Mouse (Mus musculus) hindbrain, embryonic 15.5 days (tissue): ENCODE results near the gene Zfp451. TPM values are rescaled to one million over a fixed set of nuclear protein-coding genes. Genes with fewer than 3 reads are reported as not detected.
"Not testable (repeated sequence)": the region's sequence is repeated elsewhere in the genome, so short reads cannot be mapped to it uniquely, and the experiment has no call there.

Experiments
- ATAC-seq: fragments of 200-750 bp; cut with Nextera tagmentation; 2 replicates; pipeline ENCODE4 v1.8.0; 2017; ENCODE audit warnings: low read depth, moderate number of reproducible peaks, moderate TSS enrichment; ENCODE audit not compliant: low FRiP score
- H3K27ac ChIP-seq: fragments of 300-500 bp; sonication (generic); replicated peaks from 2 replicates; pipeline ENCODE4 v1.5.1; 2015; ENCODE audit warnings: mild to moderate bottlenecking, inconsistent platforms
- H3K27me3 ChIP-seq: fragments of 300-500 bp; sonication (generic); 2 replicates; pipeline ENCODE4 v1.6.1; 2015; ENCODE audit warnings: control low read depth, inconsistent platforms
- H3K36me3 ChIP-seq: fragments of 300-500 bp; sonication (generic); 2 replicates; pipeline ENCODE4 v1.6.1; 2015; ENCODE audit warnings: control low read depth, inconsistent platforms
- H3K4me1 ChIP-seq: fragments of 300-500 bp; sonication (generic); replicated peaks from 2 replicates; pipeline ENCODE4 v1.6.1; 2015; ENCODE audit warnings: control low read depth, inconsistent platforms
- H3K4me2 ChIP-seq: fragments of 300-500 bp; sonication (generic); 2 replicates; pipeline ENCODE4 v1.6.1; 2015; ENCODE audit warnings: moderate library complexity, mild to moderate bottlenecking, inconsistent platforms
- H3K4me3 ChIP-seq: fragments of 300-500 bp; sonication (generic); 2 replicates; pipeline ENCODE4 v1.5.1; 2015; ENCODE audit warnings: mild to moderate bottlenecking, inconsistent platforms
- H3K9ac ChIP-seq: fragments of 300-500 bp; sonication (generic); 2 replicates; pipeline ENCODE4 v1.6.1; 2015; ENCODE audit warnings: inconsistent platforms
- H3K9me3 ChIP-seq: fragments of 300-500 bp; sonication (generic); 2 replicates; pipeline ENCODE4 v1.6.1; 2016; ENCODE audit warnings: control low read depth, inconsistent platforms
- WGBS: fragments of 180-500 bp; shearing (Covaris S2); methylation state at CpG from one replicate; pipeline ENCODE4 v1.1.7; 2015; 5-methylcytosine and 5-hydroxymethylcytosine counted together
- polyA plus RNA-seq: library from polyadenylated mRNA; unstranded; fragments of >200 nt; fragmentation: Nextera tagmentation; extraction: Ambion mirVana; gene quantifications from 2 replicates; pipeline ENCODE4 v1.2.1, GENCODE M21; 2015

Zfp451 gene
- polyA plus RNA-seq, 1 experiment from 2014 or later = 37.7 TPM

GRCm38 (mm10) chr1:33756258-33757032 is 58.0 kb downstream of the Zfp451 start:
- no peaks in the 10 kb centered on the region for H3K27me3 ChIP-seq
- peak overlapping the region; percentile 94 for H3K4me2 ChIP-seq
- H3K27ac ChIP-seq = no peak overlapping the region
- H3K4me3 ChIP-seq = peak overlapping the region; percentile 83
- H3K9me3 ChIP-seq = no peaks in the 10 kb centered on the region
- peaks cover 20% of the 10 kb centered on the region for H3K4me1 ChIP-seq
- H3K36me3 ChIP-seq = 0 out of 2 replicates have a peak, but pooled peaks cover 8% of the 10 kb centered on the region
- peak overlapping the region; percentile 6; the same call in 1 of the 2 replicates for H3K9ac ChIP-seq
- no peak for ATAC-seq
- WGBS = 34% methylated on average over 18 of the region's 18 CpGs

- H3K27ac ChIP-seq = no peak overlapping the region
- WGBS = 79% methylated on average over 7 of the region's 7 CpGs
- H3K4me1 ChIP-seq = peaks cover 20% of the 10 kb centered on the region
- H3K36me3 ChIP-seq = 0 out of 2 replicates have a peak, but pooled peaks cover 4% of the 10 kb centered on the region
- H3K9me3 ChIP-seq = no peaks in the 10 kb centered on the region
- no peak overlapping the region for H3K9ac ChIP-seq
- no peak for ATAC-seq
- no peak overlapping the region for H3K4me2 ChIP-seq
- no peak overlapping the region for H3K4me3 ChIP-seq
- H3K27me3 ChIP-seq = no peaks in the 10 kb centered on the region
Observed at GRCm38 (mm10) chr1:33755799-33756198, 58.6 kb downstream of the Zfp451 start.

GRCm38 (mm10) chr1:33754965-33755735 is 59.2 kb downstream of the Zfp451 start:
- 0 out of 2 replicates have a peak, but pooled peaks cover under 1% of the 10 kb centered on the region for H3K36me3 ChIP-seq
- no peak for ATAC-seq
- H3K9ac ChIP-seq = no peak overlapping the region
- 76% methylated on average over 21 of the region's 21 CpGs for WGBS
- no peaks in the 10 kb centered on the region for H3K9me3 ChIP-seq
- no peak overlapping the region for H3K4me3 ChIP-seq
- no peaks in the 10 kb centered on the region for H3K27me3 ChIP-seq
- peaks cover 20% of the 10 kb centered on the region for H3K4me1 ChIP-seq
- H3K27ac ChIP-seq = no peak overlapping the region
- H3K4me2 ChIP-seq = no peak overlapping the region

GRCm38 (mm10) chr1:33754089-33754488 is 60.3 kb downstream of the Zfp451 start:
- 86% methylated on average over 17 of the region's 17 CpGs for WGBS
- Histone ChIP-seq H3K4me2 (no peak overlapping the region), H3K36me3 (no peaks in the 10 kb centered on the region), H3K27ac (no peak overlapping the region), H3K4me1 (peaks cover 20% of the 10 kb centered on the region), H3K9me3 (no peaks in the 10 kb centered on the region), H3K4me3 (no peak overlapping the region), H3K27me3 (no peaks in the 10 kb centered on the region), H3K9ac (no peak overlapping the region)
- ATAC-seq = no peak

- Histone ChIP-seq H3K4me1 (peaks cover 6% of the 10 kb centered on the region), H3K4me2 (no peak overlapping the region), H3K9ac (no peak overlapping the region), H3K36me3 (no peaks in the 10 kb centered on the region), H3K9me3 (no peaks in the 10 kb centered on the region), H3K27ac (no peak overlapping the region), H3K27me3 (no peaks in the 10 kb centered on the region), H3K4me3 (no peak overlapping the region)
- 60% methylated on average over 10 of the region's 10 CpGs for WGBS
- ATAC-seq = peak; percentile 63; the same call in 1 of the 2 replicates
Observed at GRCm38 (mm10) chr1:33751283-33751682, 63.1 kb downstream of the Zfp451 start.

GRCm38 (mm10) chr1:33749709-33750108 is 64.7 kb downstream of the Zfp451 start:
- 94% methylated on average over 3 of the region's 4 CpGs for WGBS
- not testable (repeated sequence) for H3K9ac ChIP-seq, H3K36me3 ChIP-seq, H3K27ac ChIP-seq, H3K27me3 ChIP-seq, H3K4me2 ChIP-seq, H3K4me1 ChIP-seq, ATAC-seq, H3K9me3 ChIP-seq, H3K4me3 ChIP-seq

GRCm38 (mm10) chr1:33749109-33749508 is 65.3 kb downstream of the Zfp451 start:
- ATAC-seq = no peak
- Histone ChIP-seq H3K36me3 (no peaks in the 10 kb centered on the region), H3K4me2 (no peak overlapping the region), H3K9ac (no peak overlapping the region), H3K27me3 (no peaks in the 10 kb centered on the region), H3K27ac (no peak overlapping the region), H3K4me1 (no peaks in the 10 kb centered on the region), H3K4me3 (no peak overlapping the region), H3K9me3 (no peaks in the 10 kb centered on the region)
- 97% methylated on average over 11 of the region's 11 CpGs for WGBS

GRCm38 (mm10) chr1:33745901-33746300 is 68.5 kb downstream of the Zfp451 start:
- H3K27me3 ChIP-seq = no peaks in the 10 kb centered on the region
- H3K36me3 ChIP-seq = peaks cover 8% of the 10 kb centered on the region
- peak; percentile 52; the same call in 1 of the 2 replicates for ATAC-seq
- no peak overlapping the region for H3K4me2 ChIP-seq
- no peak overlapping the region for H3K27ac ChIP-seq
- H3K9ac ChIP-seq = no peak overlapping the region
- WGBS = 98% methylated on average over 4 of the region's 4 CpGs
- no peaks in the 10 kb centered on the region for H3K4me1 ChIP-seq
- H3K9me3 ChIP-seq = no peaks in the 10 kb centered on the region
- no peak overlapping the region for H3K4me3 ChIP-seq

- peaks cover 16% of the 10 kb centered on the region for H3K36me3 ChIP-seq
- not testable (repeated sequence) for H3K4me1 ChIP-seq, H3K9me3 ChIP-seq, H3K9ac ChIP-seq, ATAC-seq, H3K4me2 ChIP-seq, H3K27me3 ChIP-seq, H3K4me3 ChIP-seq, H3K27ac ChIP-seq
- 97% methylated on average over 9 of the region's 9 CpGs for WGBS
Observed at GRCm38 (mm10) chr1:33744815-33745214, 69.6 kb downstream of the Zfp451 start.

- WGBS = 18% methylated on average over 8 of the region's 8 CpGs
- Histone ChIP-seq H3K4me2 (no peak overlapping the region), H3K9me3 (no peaks in the 10 kb centered on the region), H3K36me3 (peaks cover 20% of the 10 kb centered on the region), H3K9ac (no peak overlapping the region), H3K27ac (no peak overlapping the region), H3K4me1 (no peaks in the 10 kb centered on the region), H3K27me3 (no peaks in the 10 kb centered on the region), H3K4me3 (no peak overlapping the region)
- no peak for ATAC-seq
Observed at GRCm38 (mm10) chr1:33742903-33743302, 71.5 kb downstream of the Zfp451 start.

- no peaks in the 10 kb centered on the region for H3K27me3 ChIP-seq
- peak; percentile 79 for ATAC-seq
- no peak overlapping the region for H3K4me2 ChIP-seq
- 24% methylated on average over 12 of the region's 12 CpGs for WGBS
- no peaks in the 10 kb centered on the region for H3K4me1 ChIP-seq
- no peaks in the 10 kb centered on the region for H3K9me3 ChIP-seq
- H3K36me3 ChIP-seq = peaks cover 44% of the 10 kb centered on the region
- no peak overlapping the region for H3K27ac ChIP-seq
- H3K9ac ChIP-seq = no peak overlapping the region
- H3K4me3 ChIP-seq = no peak overlapping the region
Observed at GRCm38 (mm10) chr1:33739302-33739701, 75.1 kb downstream of the Zfp451 start.

GRCm38 (mm10) chr1:33738681-33739278 is 75.6 kb downstream of the Zfp451 start:
- no peak overlapping the region for H3K9ac ChIP-seq
- ATAC-seq = peak; percentile 9; the same call in 1 of the 2 replicates
- H3K36me3 ChIP-seq = peaks cover 44% of the 10 kb centered on the region
- no peak overlapping the region for H3K27ac ChIP-seq
- H3K27me3 ChIP-seq = no peaks in the 10 kb centered on the region
- H3K4me1 ChIP-seq = no peaks in the 10 kb centered on the region
- H3K9me3 ChIP-seq = no peaks in the 10 kb centered on the region
- no peak overlapping the region for H3K4me3 ChIP-seq
- WGBS = 92% methylated on average over 11 of the region's 11 CpGs
- no peak overlapping the region for H3K4me2 ChIP-seq
